In the genomic region with DNA sequence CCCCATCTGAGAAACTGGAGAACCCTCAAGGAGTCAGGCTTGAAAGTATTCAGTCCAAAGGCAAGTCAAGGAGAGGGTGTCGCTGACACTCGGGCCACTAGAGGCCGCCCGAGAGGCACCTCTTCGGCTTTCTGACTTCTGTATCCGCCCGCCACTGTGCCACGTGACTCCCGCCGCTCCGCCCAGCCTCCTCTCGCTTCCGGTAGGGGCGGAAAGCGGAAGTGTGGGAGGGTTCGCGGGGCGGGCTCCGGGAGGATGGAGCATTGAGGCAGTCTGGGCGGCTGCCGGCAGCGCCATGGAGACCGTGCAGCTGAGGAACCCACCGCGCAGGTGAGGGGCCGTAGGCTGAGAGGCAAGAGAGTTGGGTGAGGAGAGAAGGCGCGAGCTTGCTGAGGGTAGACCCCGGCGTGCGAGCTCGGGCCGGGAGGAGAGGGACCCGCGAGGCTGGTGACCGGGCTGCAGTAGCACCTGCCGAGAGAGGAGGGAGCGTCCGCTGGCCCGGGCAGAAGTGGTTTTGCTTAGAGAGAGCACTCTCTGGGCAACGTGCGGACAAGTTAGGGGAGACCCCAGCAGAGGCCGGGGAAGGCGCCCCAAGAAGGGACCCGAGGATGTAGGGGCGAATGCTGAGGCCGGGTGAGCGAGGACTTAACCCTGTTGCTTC, we compare ENCODE assay signal across 8 mouse cellular contexts. TPM values are rescaled to one million over a fixed set of nuclear protein-coding genes. Genes with fewer than 3 reads are reported as not detected.
DNase-seq lines count a peak whose midpoint lies in the region; ATAC-seq and TF ChIP-seq lines count a peak whose summit lies in the region.

No protein-coding gene starts in this region.

- CTCF ChIA-PET in Patski (lab: Charles Lee): interaction anchor here (1.2 kb wide), 1 partner anchor 15 kb away, joined by 3 read pairs; no protein-coding TSS in a partner anchor

- H3K9me3 ChIP-seq in hindbrain, embryonic 14.5 days (ENCODE audit: control insufficient read depth, low read length): no peaks in the 10 kb centered on the region

- peak; percentile 65 for DNase-seq in Patski (ENCODE audit: low read depth, low spot score)
- peak; percentile 98 to 99 for DNase-seq in cerebellum, postnatal 14 days
- peak; percentile 97 to 98 for DNase-seq in frontal cortex, postnatal 25 days (ENCODE audit: low spot score in 2 of 2)
- DNase-seq in hindbrain, embryonic 14.5 days (ENCODE audit: low spot score): peak; percentile 98
- peak; percentile 97 for DNase-seq in layer of hippocampus, postnatal 36 days
- DNase-seq in lung, postnatal 36 days: peak; percentile 99
- peak; percentile 96 for DNase-seq in retina, postnatal 1 day
- DNase-seq in urinary bladder, adult 18-20 months (ENCODE audit: low spot score in 2 of 2): peak; percentile 96 to 97

- H3K27me3 ChIP-seq in Patski: no peaks in the 10 kb centered on the region
- no peaks in the 10 kb centered on the region for H3K27me3 ChIP-seq in hindbrain, embryonic 14.5 days (ENCODE audit: control insufficient read depth, insufficient read depth, low read length)

- H3K9ac ChIP-seq in hindbrain, embryonic 14.5 days: peak overlapping the region; percentile 80

- POLR2A ChIA-PET in Patski (lab: Charles Lee): no interaction called here

- 0 out of 2 replicates have a peak, but pooled peaks cover 4% of the 10 kb centered on the region for H3K36me3 ChIP-seq in hindbrain, embryonic 14.5 days (replicated peaks; ENCODE audit: control insufficient read depth, insufficient read depth)

- peak; percentile 68 for ATAC-seq in Patski
- ATAC-seq in hindbrain, embryonic 14.5 days (ENCODE audit: low FRiP score): peak; percentile 91

- H3K4me1 ChIP-seq in hindbrain, embryonic 14.5 days (replicated peaks; ENCODE audit: control insufficient read depth, insufficient read depth, low read length): peaks cover 17% of the 10 kb centered on the region

- WGBS in hindbrain, embryonic 14.5 days: under 1% methylated on average over 47 of the region's 48 CpGs

- no peak for TF ChIP-seq CTCF in Patski (IDR thresholded peaks at IDR 0.05)

- in situ Hi-C loops in Patski (cut with MboI; ENCODE audit: low pct_unique_long_range_greater_than_20kb): no loop called here

- H3K4me3 ChIP-seq in hindbrain, embryonic 14.5 days (replicated peaks; ENCODE audit: low read length): peak overlapping the region; percentile 86

- peak overlapping the region; percentile 68 for H3K27ac ChIP-seq in hindbrain, embryonic 14.5 days

- H3K4me2 ChIP-seq in hindbrain, embryonic 14.5 days (replicated peaks): peak overlapping the region; percentile 79

RNA-seq across cellular contexts. Expression of a gene that starts 3.1 kb away (rescaled TPM):
- 58.3 TPM for polyA plus RNA-seq in Patski (2021)
- 48.3 and 48.9 TPM in 2 replicates for polyA plus RNA-seq in hindbrain, embryonic 14.5 days (2014; fragmentation: Nextera tagmentation; extraction: Ambion mirVana)
- total RNA-seq in layer of hippocampus, postnatal 36 days (2021): 100 to 1,000 TPM in 1 of 2 experiments, 10 to 100 TPM in 1; 99.4 to 114 TPM

RNA-seq across cellular contexts. Expression of a gene that starts 3.9 kb away (rescaled TPM):
- polyA plus RNA-seq in Patski (2021): 28.8 TPM
- polyA plus RNA-seq in hindbrain, embryonic 14.5 days (2014; fragmentation: Nextera tagmentation; extraction: Ambion mirVana): 26.6 and 27.4 TPM in 2 replicates
- 10 to 100 TPM; 50.4 to 51.2 TPM for total RNA-seq in layer of hippocampus, postnatal 36 days (2021)

RNA-seq across cellular contexts. Expression of a gene that starts 48.8 kb away (rescaled TPM):
- 0.60 TPM for polyA plus RNA-seq in Patski (2021)
- polyA plus RNA-seq in hindbrain, embryonic 14.5 days (2014; fragmentation: Nextera tagmentation; extraction: Ambion mirVana): 1.6 and 2.2 TPM in 2 replicates
- total RNA-seq in layer of hippocampus, postnatal 36 days (2021): under 1 TPM in 1 of 2 experiments, not detected in 1; 0.37 TPM

Comparison
In these comparisons a context has a peak if more than half of its experiments do, and no peak if none do; other contexts are left out.
1. Peak in every context shown above with its lines: DNase-seq, ATAC-seq, H3K4me3 ChIP-seq and H3K27ac ChIP-seq.